Mouse (Mus musculus): ENCODE measurements around the gene Cytip. TPM values are rescaled to one million over a fixed set of nuclear protein-coding genes. Genes with fewer than 3 reads are reported as not detected.

Gene Cytip
- polyA plus RNA-seq, 1 experiment from 2014 or later = 0.19 TPM

GRCm38 (mm10) chr2:58146572-58146971 is 48.8 kb downstream of the Cytip start:
- Histone ChIP-seq H3K9me3 (ENCODE audit: control insufficient read depth, low read length) (no peaks in the 10 kb centered on the region), H3K4me3 (ENCODE audit: low read depth, low read length) (no peak overlapping the region), H3K27ac (ENCODE audit: low read depth, low read length) (no peak overlapping the region), H3K36me3 (ENCODE audit: control insufficient read depth, insufficient read depth, low read length) (no peaks in the 10 kb centered on the region), H3K4me1 (ENCODE audit: control insufficient read depth, insufficient read depth, low read length) (no peaks in the 10 kb centered on the region), H3K4me2 (ENCODE audit: low read depth) (no peak overlapping the region), H3K27me3 (ENCODE audit: control insufficient read depth, insufficient read depth, low read length) (no peaks in the 10 kb centered on the region), H3K9ac (ENCODE audit: low read length) (no peak overlapping the region)
- 95% methylated on average over 5 of the region's 5 CpGs for WGBS
- DNase-seq (ENCODE audit: low spot score) (no peak), ATAC-seq (ENCODE audit: insufficient read depth, low FRiP score, low TSS enrichment) (no peak)

- no peak overlapping the region for H3K9ac ChIP-seq (ENCODE audit: low read length)
- WGBS = 86% methylated on average over 1 of the region's 1 CpGs
Measured at GRCm38 (mm10) chr2:58140531-58140930, 54.8 kb downstream of the Cytip start.

GRCm38 (mm10) chr2:58138611-58139010 is 56.7 kb downstream of the Cytip start:
- H3K4me3 ChIP-seq (ENCODE audit: low read depth, low read length) = no peak overlapping the region
- H3K9me3 ChIP-seq (ENCODE audit: control insufficient read depth, low read length) = no peaks in the 10 kb centered on the region
- no peaks in the 10 kb centered on the region for H3K36me3 ChIP-seq (ENCODE audit: control insufficient read depth, insufficient read depth, low read length)
- DNase-seq (ENCODE audit: low spot score) = no peak
- no peak overlapping the region for H3K4me2 ChIP-seq (ENCODE audit: low read depth)
- H3K4me1 ChIP-seq (ENCODE audit: control insufficient read depth, insufficient read depth, low read length) = no peaks in the 10 kb centered on the region
- ATAC-seq (ENCODE audit: insufficient read depth, low FRiP score, low TSS enrichment) = no peak
- WGBS = 80% methylated on average over 5 of the region's 5 CpGs
- H3K27me3 ChIP-seq (ENCODE audit: control insufficient read depth, insufficient read depth, low read length) = no peaks in the 10 kb centered on the region
- no peak overlapping the region for H3K27ac ChIP-seq (ENCODE audit: low read depth, low read length)
- no peak overlapping the region for H3K9ac ChIP-seq (ENCODE audit: low read length)

More at GRCm38 (mm10) chr2:58140531-58140930, 54.8 kb downstream of the Cytip start:
- ATAC-seq (ENCODE audit: insufficient read depth, low FRiP score, low TSS enrichment) (no peak), DNase-seq (ENCODE audit: low spot score) (no peak)
- Histone ChIP-seq H3K4me3 (ENCODE audit: low read depth, low read length) (no peak overlapping the region), H3K9me3 (ENCODE audit: control insufficient read depth, low read length) (no peaks in the 10 kb centered on the region), H3K36me3 (ENCODE audit: control insufficient read depth, insufficient read depth, low read length) (no peaks in the 10 kb centered on the region), H3K27me3 (ENCODE audit: control insufficient read depth, insufficient read depth, low read length) (no peaks in the 10 kb centered on the region), H3K27ac (ENCODE audit: low read depth, low read length) (no peak overlapping the region), H3K4me1 (ENCODE audit: control insufficient read depth, insufficient read depth, low read length) (no peaks in the 10 kb centered on the region), H3K4me2 (ENCODE audit: low read depth) (no peak overlapping the region)

DNA sequence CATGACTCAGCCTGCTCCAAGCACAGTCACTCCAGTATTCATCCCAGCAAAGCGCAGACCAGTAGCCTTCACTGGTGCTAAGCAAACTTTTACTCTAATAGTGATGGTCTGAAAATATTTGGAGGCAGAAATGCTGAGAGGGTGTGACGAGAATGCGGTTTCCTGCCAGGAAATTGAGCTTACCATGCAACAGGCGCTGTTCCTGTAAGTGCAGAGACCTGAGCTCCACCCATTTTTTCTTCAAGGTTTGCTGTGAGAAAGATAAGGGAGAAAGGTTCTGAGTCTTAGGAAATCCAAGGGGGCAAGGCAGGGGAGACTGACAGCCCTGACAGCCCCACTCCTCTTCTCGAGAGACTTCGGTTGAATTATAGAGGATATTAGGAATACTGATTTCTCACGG is 57.7 kb downstream of the Cytip start:
- Histone ChIP-seq H3K9ac (ENCODE audit: low read length) (no peak overlapping the region), H3K9me3 (ENCODE audit: control insufficient read depth, low read length) (no peaks in the 10 kb centered on the region), H3K27me3 (ENCODE audit: control insufficient read depth, insufficient read depth, low read length) (no peaks in the 10 kb centered on the region), H3K36me3 (ENCODE audit: control insufficient read depth, insufficient read depth, low read length) (no peaks in the 10 kb centered on the region), H3K4me2 (ENCODE audit: low read depth) (no peak overlapping the region), H3K4me1 (ENCODE audit: control insufficient read depth, insufficient read depth, low read length) (no peaks in the 10 kb centered on the region), H3K4me3 (ENCODE audit: low read depth, low read length) (no peak overlapping the region), H3K27ac (ENCODE audit: low read depth, low read length) (no peak overlapping the region)
- WGBS = 94% methylated on average over 7 of the region's 7 CpGs
- DNase-seq (ENCODE audit: low spot score) (no peak), ATAC-seq (ENCODE audit: insufficient read depth, low FRiP score, low TSS enrichment) (no peak)

DNA sequence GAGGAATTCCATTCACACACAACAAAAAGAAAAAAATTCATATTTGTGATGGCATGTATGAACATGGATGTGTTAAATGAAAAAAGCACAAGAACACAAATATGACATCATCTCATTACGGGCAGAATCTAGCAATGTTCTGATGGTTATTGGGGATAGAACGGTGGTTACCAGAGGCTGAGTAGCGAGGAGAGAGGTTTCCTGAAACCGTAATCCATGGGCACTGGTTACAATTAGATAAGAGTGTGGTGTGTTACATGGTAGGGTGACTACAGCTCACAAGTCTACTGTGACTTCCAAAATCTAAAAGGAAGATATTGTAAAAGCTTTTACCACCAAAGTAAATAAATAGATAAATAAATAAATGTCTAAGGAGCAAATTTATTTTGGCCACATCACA is 58.8 kb downstream of the Cytip start:
- Histone ChIP-seq H3K9me3 (ENCODE audit: control insufficient read depth, low read length) (no peaks in the 10 kb centered on the region), H3K4me1 (ENCODE audit: control insufficient read depth, insufficient read depth, low read length) (no peaks in the 10 kb centered on the region), H3K4me3 (ENCODE audit: low read depth, low read length) (no peak overlapping the region), H3K4me2 (ENCODE audit: low read depth) (no peak overlapping the region), H3K36me3 (ENCODE audit: control insufficient read depth, insufficient read depth, low read length) (no peaks in the 10 kb centered on the region), H3K27ac (ENCODE audit: low read depth, low read length) (no peak overlapping the region), H3K27me3 (ENCODE audit: control insufficient read depth, insufficient read depth, low read length) (no peaks in the 10 kb centered on the region), H3K9ac (ENCODE audit: low read length) (no peak overlapping the region)
- DNase-seq (ENCODE audit: low spot score) = no peak
- WGBS = 96% methylated on average over 4 of the region's 4 CpGs
- ATAC-seq (ENCODE audit: insufficient read depth, low FRiP score, low TSS enrichment) = no peak

GRCm38 (mm10) chr2:58135061-58135463 is 60.3 kb downstream of the Cytip start:
- ATAC-seq (ENCODE audit: insufficient read depth, low FRiP score, low TSS enrichment) (no peak), DNase-seq (ENCODE audit: low spot score) (no peak)
- no peak overlapping the region for H3K4me2 ChIP-seq (ENCODE audit: low read depth)
- H3K9me3 ChIP-seq (ENCODE audit: control insufficient read depth, low read length) = no peaks in the 10 kb centered on the region
- 68% methylated on average over 2 of the region's 2 CpGs for WGBS
- no peaks in the 10 kb centered on the region for H3K27me3 ChIP-seq (ENCODE audit: control insufficient read depth, insufficient read depth, low read length)
- no peak overlapping the region for H3K9ac ChIP-seq (ENCODE audit: low read length)
- H3K4me3 ChIP-seq (ENCODE audit: low read depth, low read length) = no peak overlapping the region
- H3K4me1 ChIP-seq (ENCODE audit: control insufficient read depth, insufficient read depth, low read length) = no peaks in the 10 kb centered on the region
- H3K36me3 ChIP-seq (ENCODE audit: control insufficient read depth, insufficient read depth, low read length) = no peaks in the 10 kb centered on the region
- no peak overlapping the region for H3K27ac ChIP-seq (ENCODE audit: low read depth, low read length)

- ATAC-seq (ENCODE audit: insufficient read depth, low FRiP score, low TSS enrichment) (no peak), DNase-seq (ENCODE audit: low spot score) (no peak)
- H3K27me3 ChIP-seq (ENCODE audit: control insufficient read depth, insufficient read depth, low read length) = no peaks in the 10 kb centered on the region
- no peaks in the 10 kb centered on the region for H3K4me1 ChIP-seq (ENCODE audit: control insufficient read depth, insufficient read depth, low read length)
- no peaks in the 10 kb centered on the region for H3K9me3 ChIP-seq (ENCODE audit: control insufficient read depth, low read length)
- no peak overlapping the region for H3K4me2 ChIP-seq (ENCODE audit: low read depth)
- no peaks in the 10 kb centered on the region for H3K36me3 ChIP-seq (ENCODE audit: control insufficient read depth, insufficient read depth, low read length)
- no peak overlapping the region for H3K27ac ChIP-seq (ENCODE audit: low read depth, low read length)
- no peak overlapping the region for H3K4me3 ChIP-seq (ENCODE audit: low read depth, low read length)
- WGBS = 85% methylated on average over 2 of the region's 2 CpGs
- no peak overlapping the region for H3K9ac ChIP-seq (ENCODE audit: low read length)
Measured at GRCm38 (mm10) chr2:58132597-58132996, 62.7 kb downstream of the Cytip start.

- Histone ChIP-seq H3K9me3 (ENCODE audit: control insufficient read depth, low read length) (no peaks in the 10 kb centered on the region), H3K4me3 (ENCODE audit: low read depth, low read length) (no peak overlapping the region), H3K4me1 (ENCODE audit: control insufficient read depth, insufficient read depth, low read length) (no peaks in the 10 kb centered on the region), H3K9ac (ENCODE audit: low read length) (no peak overlapping the region), H3K4me2 (ENCODE audit: low read depth) (no peak overlapping the region), H3K27me3 (ENCODE audit: control insufficient read depth, insufficient read depth, low read length) (no peaks in the 10 kb centered on the region), H3K27ac (ENCODE audit: low read depth, low read length) (no peak overlapping the region), H3K36me3 (ENCODE audit: control insufficient read depth, insufficient read depth, low read length) (no peaks in the 10 kb centered on the region)
- ATAC-seq (ENCODE audit: insufficient read depth, low FRiP score, low TSS enrichment) = no peak
- WGBS = 85% methylated on average over 5 of the region's 5 CpGs
- DNase-seq (ENCODE audit: low spot score) = no peak
Measured at GRCm38 (mm10) chr2:58129903-58130302, 65.4 kb downstream of the Cytip start.

DNA sequence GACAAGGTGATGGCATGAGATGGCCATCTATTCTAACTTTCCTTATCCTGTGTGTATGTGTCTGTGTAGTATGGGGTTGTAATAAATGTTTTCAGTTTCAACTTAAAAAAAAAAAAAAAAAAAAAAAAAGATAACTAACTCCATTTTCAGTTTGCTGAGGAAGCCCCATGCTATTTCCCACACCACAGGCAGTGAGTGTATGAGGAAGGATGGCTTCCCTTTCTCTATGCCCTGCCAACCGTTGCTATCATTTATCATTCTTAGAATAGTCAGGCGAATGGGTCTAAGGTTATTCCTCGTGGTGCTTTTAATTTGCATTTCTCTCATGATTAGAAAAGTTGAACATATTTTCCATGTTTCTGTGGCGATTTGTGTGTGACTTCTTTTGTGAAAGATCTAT is 84.2 kb downstream of the Cytip start:
- Histone ChIP-seq H3K27ac (ENCODE audit: low read depth, low read length) (no peak overlapping the region), H3K27me3 (ENCODE audit: control insufficient read depth, insufficient read depth, low read length) (no peaks in the 10 kb centered on the region), H3K4me1 (ENCODE audit: control insufficient read depth, insufficient read depth, low read length) (no peaks in the 10 kb centered on the region), H3K36me3 (ENCODE audit: control insufficient read depth, insufficient read depth, low read length) (no peaks in the 10 kb centered on the region), H3K9me3 (ENCODE audit: control insufficient read depth, low read length) (no peaks in the 10 kb centered on the region), H3K4me3 (ENCODE audit: low read depth, low read length) (no peak overlapping the region), H3K9ac (ENCODE audit: low read length) (no peak overlapping the region), H3K4me2 (ENCODE audit: low read depth) (no peak overlapping the region)
- DNase-seq (ENCODE audit: low spot score) (no peak), ATAC-seq (ENCODE audit: insufficient read depth, low FRiP score, low TSS enrichment) (no peak)
- 71% methylated on average over 4 of the region's 4 CpGs for WGBS

All from neural tube, embryonic 11.5 days (tissue).